Mouse (Mus musculus) midbrain, embryonic 12.5 days (tissue): ENCODE measurements around the gene Ubb. TPM values are rescaled to one million over a fixed set of nuclear protein-coding genes. Genes with fewer than 3 reads are reported as not detected.
A peak's percentile ranks its signal among the peaks of the same experiment; 100 is the strongest.
"Not testable (repeated sequence)": the region's sequence is repeated elsewhere in the genome, so short reads cannot be mapped to it uniquely, and the experiment has no call there.

ENCODE experiments used
- ATAC-seq: fragments of 200-750 bp; cut with Nextera tagmentation; 2 replicates; pipeline ENCODE4 v1.8.0; 2017; ENCODE audit warnings: low read depth, moderate TSS enrichment, moderate library complexity; ENCODE audit not compliant: low FRiP score
- H3K27ac ChIP-seq: fragments of 300-500 bp; sonication (generic); replicated peaks from 2 replicates; pipeline ENCODE4 v1.5.1; 2016; ENCODE audit warnings: mild to moderate bottlenecking
- H3K27me3 ChIP-seq: fragments of 300-500 bp; sonication (generic); 2 replicates; pipeline ENCODE4 v1.6.1; 2016; ENCODE audit warnings: mild to moderate bottlenecking
- H3K36me3 ChIP-seq: fragments of 300-500 bp; sonication (generic); 2 replicates; pipeline ENCODE4 v1.6.1; 2016
- H3K4me1 ChIP-seq: fragments of 300-500 bp; sonication (generic); 2 replicates; pipeline ENCODE4 v1.6.1; 2016
- H3K4me2 ChIP-seq: fragments of 300-500 bp; sonication (generic); replicated peaks from 2 replicates; pipeline ENCODE4 v1.6.1; 2016; ENCODE audit warnings: mild to moderate bottlenecking, moderate library complexity
- H3K4me3 ChIP-seq: fragments of 300-500 bp; sonication (generic); 2 replicates; pipeline ENCODE4 v1.5.1; 2016; ENCODE audit warnings: mild to moderate bottlenecking
- H3K9ac ChIP-seq: fragments of 300-500 bp; sonication (generic); replicated peaks from 2 replicates; pipeline ENCODE4 v1.6.1; 2016; ENCODE audit warnings: mild to moderate bottlenecking, moderate library complexity
- H3K9me3 ChIP-seq: fragments of 300-500 bp; sonication (generic); 2 replicates; pipeline ENCODE4 v1.6.1; 2016; ENCODE audit warnings: mild to moderate bottlenecking
- WGBS: fragments of 180-500 bp; shearing (Covaris S2); methylation state at CpG from one replicate; pipeline ENCODE4 v1.1.7; 2016; 5-methylcytosine and 5-hydroxymethylcytosine counted together
- polyA plus RNA-seq: library from polyadenylated mRNA; unstranded; fragments of >200 nt; fragmentation: Nextera tagmentation; extraction: Ambion mirVana; gene quantifications from 2 replicates; pipeline ENCODE4 v1.2.1, GENCODE M21; 2016

Ubb gene
- polyA plus RNA-seq: 3,778 and 3,810 TPM in 2 replicates

DNA sequence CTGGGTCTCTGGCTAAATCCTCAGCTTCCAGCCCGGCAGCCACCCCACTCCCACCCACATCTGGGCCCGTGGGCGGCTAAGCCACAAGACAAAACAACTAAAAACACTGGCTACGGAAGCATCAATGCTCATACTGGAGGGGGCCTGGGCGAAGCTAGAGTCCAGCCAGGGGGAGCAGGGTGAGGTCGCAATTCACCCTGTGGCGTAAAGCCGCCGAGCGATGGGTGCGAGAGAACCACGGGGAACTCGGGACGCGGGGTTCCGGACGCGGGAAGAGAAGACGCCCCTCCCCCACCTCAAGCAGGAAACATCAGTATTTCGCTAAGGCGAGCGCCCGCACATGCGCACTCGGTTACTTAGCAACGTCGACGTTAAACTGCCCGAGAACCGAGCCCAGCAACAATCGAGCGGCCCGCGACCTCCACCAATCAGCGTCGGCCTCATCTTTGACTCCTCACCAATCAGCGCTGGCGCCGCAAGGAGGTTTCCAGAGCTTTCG, at the start of gene Ubb:
Gene Ubb (plus strand): TSS at position 445 of the 499 bp plus-strand sequence.
- no peaks in the 10 kb centered on the region for H3K9me3 ChIP-seq
- peak within 1 kb of the TSS; percentile 97 for H3K27ac ChIP-seq
- under 1% methylated on average over 40 of the region's 40 CpGs for WGBS
- peak; percentile 95 for ATAC-seq
- H3K9ac ChIP-seq: peak within 1 kb of the TSS; percentile 87
- H3K27me3 ChIP-seq: no peaks in the 10 kb centered on the region
- H3K4me1 ChIP-seq: peaks cover 32% of the 10 kb centered on the region
- H3K4me2 ChIP-seq: peak within 1 kb of the TSS; percentile 65
- H3K4me3 ChIP-seq: peak within 1 kb of the TSS; percentile 71
- H3K36me3 ChIP-seq: peaks cover 28% of the 10 kb centered on the region

- Histone ChIP-seq H3K4me3 (no peak overlapping the region), H3K27ac (no peak overlapping the region), H3K9me3 (no peaks in the 10 kb centered on the region), H3K4me1 (peaks cover 7% of the 10 kb centered on the region; the same call in 1 of the 2 replicates), H3K9ac (no peak overlapping the region), H3K27me3 (no peaks in the 10 kb centered on the region), H3K4me2 (no peak overlapping the region), H3K36me3 (no peaks in the 10 kb centered on the region)
- WGBS: 85% methylated on average over 4 of the region's 4 CpGs
- no peak for ATAC-seq
Observed at GRCm38 (mm10) chr11:62507683-62508082, 43.3 kb upstream of the Ubb start.

DNA sequence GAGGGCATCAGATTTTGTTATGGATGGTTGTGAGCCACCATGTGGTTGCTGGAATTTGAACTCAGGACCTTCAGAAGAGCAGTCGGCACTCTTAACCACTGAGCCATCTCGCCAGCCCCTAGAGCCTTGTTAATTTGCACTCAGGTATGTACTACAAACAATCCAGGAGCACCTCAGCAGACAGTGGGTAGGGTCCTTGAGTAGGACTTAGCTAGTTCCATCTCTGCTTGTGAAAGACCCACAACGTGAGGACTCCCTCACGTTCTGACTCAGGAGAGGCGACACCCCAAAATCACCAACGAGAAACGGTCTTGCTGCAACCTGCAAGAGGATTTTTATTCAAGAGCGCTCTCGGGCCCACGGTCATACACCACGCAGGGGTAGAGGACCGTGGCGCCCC, 42.6 kb upstream of the Ubb start:
- H3K4me1 ChIP-seq, H3K4me2 ChIP-seq, H3K9me3 ChIP-seq, H3K27me3 ChIP-seq, H3K36me3 ChIP-seq, H3K27ac ChIP-seq, H3K9ac ChIP-seq, H3K4me3 ChIP-seq, ATAC-seq: not testable (repeated sequence)
- WGBS: 96% methylated on average over 13 of the region's 13 CpGs

GRCm38 (mm10) chr11:62508816-62509215, 42.2 kb upstream of the Ubb start:
- H3K27me3 ChIP-seq, H3K36me3 ChIP-seq, ATAC-seq, H3K27ac ChIP-seq, H3K4me1 ChIP-seq, H3K4me2 ChIP-seq, H3K9ac ChIP-seq, H3K9me3 ChIP-seq, H3K4me3 ChIP-seq: not testable (repeated sequence)
- 98% methylated on average over 5 of the region's 5 CpGs for WGBS

GRCm38 (mm10) chr11:62509571-62509970, 41.4 kb upstream of the Ubb start:
- ATAC-seq: no peak
- Histone ChIP-seq H3K4me1 (peaks cover 7% of the 10 kb centered on the region; the same call in 1 of the 2 replicates), H3K36me3 (no peaks in the 10 kb centered on the region), H3K27ac (no peak overlapping the region), H3K4me2 (no peak overlapping the region), H3K9me3 (no peaks in the 10 kb centered on the region), H3K4me3 (no peak overlapping the region), H3K27me3 (no peaks in the 10 kb centered on the region), H3K9ac (no peak overlapping the region)
- WGBS: 88% methylated on average over 3 of the region's 3 CpGs

GRCm38 (mm10) chr11:62510956-62511355, 40.0 kb upstream of the Ubb start:
- Histone ChIP-seq H3K27me3 (no peaks in the 10 kb centered on the region), H3K27ac (no peak overlapping the region), H3K4me2 (no peak overlapping the region), H3K36me3 (no peaks in the 10 kb centered on the region), H3K4me1 (peaks cover 7% of the 10 kb centered on the region; the same call in 1 of the 2 replicates), H3K4me3 (no peak overlapping the region), H3K9me3 (no peaks in the 10 kb centered on the region), H3K9ac (no peak overlapping the region)
- 82% methylated on average over 5 of the region's 5 CpGs for WGBS
- no peak for ATAC-seq

DNA sequence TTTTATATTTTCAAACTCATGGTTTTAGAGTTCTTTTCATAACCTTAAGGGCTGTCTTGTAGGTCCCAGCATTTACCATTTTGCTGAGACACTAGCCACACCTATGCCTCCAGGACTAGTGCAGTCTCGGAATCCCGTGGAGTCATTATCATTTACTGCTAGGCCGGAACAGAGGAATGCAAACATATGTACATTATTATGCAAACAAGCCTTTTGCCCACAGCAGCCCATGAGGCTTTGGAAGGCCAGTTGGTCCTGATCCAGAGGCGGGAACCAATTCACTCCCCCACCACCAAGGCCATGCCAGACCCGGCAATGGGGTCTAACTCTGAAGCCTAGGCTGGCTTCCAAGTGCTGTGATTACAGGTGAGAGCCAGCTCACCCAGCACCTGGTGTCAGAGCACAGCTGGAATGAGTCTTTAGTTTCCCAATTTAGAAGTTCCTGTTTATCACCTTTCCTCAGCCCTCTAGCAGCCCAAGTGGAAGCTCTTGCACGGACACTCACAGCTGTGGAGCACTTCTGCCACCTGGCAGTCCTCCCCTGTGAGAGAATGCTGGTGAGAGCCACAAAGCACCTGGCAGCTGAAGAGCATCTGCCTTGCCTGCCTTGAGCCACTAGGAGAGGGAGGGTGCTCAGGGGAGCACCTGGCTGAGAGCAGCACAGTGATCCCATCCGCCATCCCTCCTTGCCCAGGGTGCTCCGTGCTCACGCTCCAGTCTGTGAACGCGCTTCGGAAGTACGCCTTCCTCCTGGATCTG, 39.3 kb upstream of the Ubb start:
- H3K27me3 ChIP-seq: no peaks in the 10 kb centered on the region
- no peak overlapping the region for H3K4me3 ChIP-seq
- ATAC-seq: no peak
- H3K4me1 ChIP-seq: peaks cover 7% of the 10 kb centered on the region; the same call in 1 of the 2 replicates
- H3K9me3 ChIP-seq: no peaks in the 10 kb centered on the region
- H3K27ac ChIP-seq: no peak overlapping the region
- WGBS: 77% methylated on average over 13 of the region's 13 CpGs
- H3K4me2 ChIP-seq: no peak overlapping the region
- H3K9ac ChIP-seq: no peak overlapping the region
- no peaks in the 10 kb centered on the region for H3K36me3 ChIP-seq

- 88% methylated on average over 8 of the region's 8 CpGs for WGBS
- no peak for ATAC-seq
- Histone ChIP-seq H3K27ac (no peak overlapping the region), H3K36me3 (no peaks in the 10 kb centered on the region), H3K4me1 (peaks cover 7% of the 10 kb centered on the region; the same call in 1 of the 2 replicates), H3K9me3 (no peaks in the 10 kb centered on the region), H3K4me2 (no peak overlapping the region), H3K9ac (no peak overlapping the region), H3K27me3 (no peaks in the 10 kb centered on the region), H3K4me3 (no peak overlapping the region)
Observed at GRCm38 (mm10) chr11:62512529-62513080, 38.4 kb upstream of the Ubb start.

DNA sequence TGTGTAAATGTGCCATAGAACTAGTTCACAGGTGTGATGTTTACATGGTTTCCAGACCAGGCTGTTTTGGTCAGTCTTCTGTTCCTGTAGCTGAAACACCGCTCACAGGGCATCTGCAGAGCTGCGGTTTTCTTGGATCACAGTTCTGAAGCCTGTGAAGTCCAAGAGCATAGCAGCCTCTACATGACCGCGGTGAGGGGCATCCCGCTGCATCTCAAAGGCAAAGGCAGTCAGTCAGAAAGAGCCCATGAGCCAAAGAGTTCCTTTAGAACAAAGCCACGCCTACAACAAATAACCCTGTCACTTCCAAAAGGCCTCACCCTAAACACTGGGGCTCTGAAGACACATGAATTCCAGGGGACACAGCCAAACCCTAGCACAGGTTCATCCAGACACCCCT, 37.7 kb upstream of the Ubb start:
- no peaks in the 10 kb centered on the region for H3K27me3 ChIP-seq
- H3K27ac ChIP-seq: no peak overlapping the region
- ATAC-seq: no peak
- peaks cover 7% of the 10 kb centered on the region; the same call in 1 of the 2 replicates for H3K4me1 ChIP-seq
- no peaks in the 10 kb centered on the region for H3K9me3 ChIP-seq
- H3K4me3 ChIP-seq: no peak overlapping the region
- WGBS: 70% methylated on average over 6 of the region's 6 CpGs
- H3K4me2 ChIP-seq: no peak overlapping the region
- H3K36me3 ChIP-seq: no peaks in the 10 kb centered on the region
- H3K9ac ChIP-seq: no peak overlapping the region

DNA sequence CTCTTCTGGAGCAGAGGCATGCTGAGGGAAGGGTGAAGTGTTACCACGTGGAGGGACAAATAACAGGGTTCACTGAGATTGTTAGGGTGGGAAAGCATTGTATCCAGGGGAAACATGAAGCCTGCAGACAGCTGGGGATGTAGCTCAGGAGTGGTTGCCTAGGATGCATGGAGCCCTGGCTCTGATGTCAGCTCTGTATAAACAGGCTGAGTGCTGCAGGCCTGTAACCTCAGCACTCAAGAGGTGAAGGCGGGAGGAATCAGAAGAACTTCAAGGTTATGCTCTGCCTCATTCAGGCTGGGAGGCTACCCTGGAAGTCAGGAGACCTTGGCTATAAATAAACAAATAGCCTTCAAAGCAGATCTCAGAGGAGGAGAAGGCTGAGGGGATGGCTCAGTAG, 32.0 kb upstream of the Ubb start:
- WGBS: 11% methylated on average over 2 of the region's 2 CpGs
- Histone ChIP-seq H3K9me3 (no peaks in the 10 kb centered on the region), H3K4me1 (peaks cover 5% of the 10 kb centered on the region), H3K27ac (peak overlapping the region; percentile 10; the same call in 1 of the 2 replicates), H3K4me3 (no peak overlapping the region), H3K27me3 (no peaks in the 10 kb centered on the region), H3K9ac (no peak overlapping the region), H3K36me3 (0 out of 2 replicates have a peak, but pooled peaks cover 5% of the 10 kb centered on the region), H3K4me2 (no peak overlapping the region)
- no peak for ATAC-seq

DNA sequence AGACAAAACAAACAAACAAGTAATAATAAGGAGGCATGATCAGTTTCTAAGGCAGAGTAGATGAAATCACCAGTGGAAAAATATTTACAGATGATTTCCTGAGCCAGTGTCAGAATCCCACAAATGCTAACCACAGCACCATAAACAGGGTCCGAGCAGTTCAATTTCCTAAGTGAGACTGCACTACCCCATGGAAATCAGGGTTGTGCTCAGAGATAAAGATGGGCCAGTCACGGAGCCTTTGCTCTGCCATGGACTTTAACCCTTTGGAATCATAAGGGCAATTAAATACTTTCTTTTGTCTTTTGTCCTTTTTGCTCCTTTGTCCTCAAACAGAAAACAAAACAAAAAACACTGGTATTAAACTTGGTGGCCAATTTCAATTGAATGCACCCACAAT, 28.7 kb upstream of the Ubb start:
- Histone ChIP-seq H3K27me3 (no peaks in the 10 kb centered on the region), H3K4me1 (peaks cover 5% of the 10 kb centered on the region), H3K4me3 (no peak overlapping the region), H3K9ac (no peak overlapping the region), H3K9me3 (no peaks in the 10 kb centered on the region), H3K36me3 (peaks cover 29% of the 10 kb centered on the region), H3K27ac (no peak overlapping the region), H3K4me2 (no peak overlapping the region)
- 67% methylated on average over 2 of the region's 2 CpGs for WGBS
- ATAC-seq: no peak

DNA sequence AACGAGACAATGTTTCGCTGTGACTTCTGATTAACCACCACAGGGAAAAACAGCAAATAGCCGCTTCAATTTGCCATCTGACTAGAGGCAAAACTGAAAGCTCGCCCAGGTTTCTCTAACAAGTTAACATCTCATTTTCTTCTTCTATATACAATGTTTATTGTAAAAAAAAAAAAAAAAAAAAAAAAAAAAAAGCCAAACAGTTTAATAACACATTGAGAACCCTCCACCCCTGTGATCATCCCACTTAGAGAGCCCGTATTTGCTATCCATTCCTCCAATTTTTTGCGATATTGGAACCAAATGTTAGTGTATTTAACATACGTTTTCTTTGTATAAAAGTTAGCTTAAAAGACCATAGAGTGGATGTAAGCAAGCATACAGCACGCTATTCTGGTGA, 13.9 kb upstream of the Ubb start:
- Histone ChIP-seq H3K9ac (0 out of 2 replicates have a peak overlapping the region, but pooled peaks have one; percentile 52), H3K4me3 (no peak overlapping the region; the same call in 1 of the 2 replicates), H3K36me3 (peaks cover 24% of the 10 kb centered on the region), H3K27ac (no peak overlapping the region), H3K4me2 (peak overlapping the region; percentile 81), H3K27me3 (peaks cover 5% of the 10 kb centered on the region; the same call in 1 of the 2 replicates), H3K4me1 (peaks cover 8% of the 10 kb centered on the region), H3K9me3 (no peaks in the 10 kb centered on the region)
- WGBS: 88% methylated on average over 8 of the region's 8 CpGs
- no peak for ATAC-seq
